Mouse (Mus musculus) adipocyte (in vitro differentiated cells): ENCODE results near the gene U2af2.

Source experiments
- DNase-seq: peaks from one replicate; pipeline ENCODE4 v3.0.0-alpha.2; 2016; ENCODE audit warnings: low spot score

The U2af2 gene

GRCm38 (mm10) chr7:5037467-5037866 lies 24.5 kb upstream of the U2af2 start:
- no peak for DNase-seq

- DNase-seq, result peak; percentile 88
Observed at GRCm38 (mm10) chr7:5038109-5038732, 23.7 kb upstream of the U2af2 start, which contains the start of gene Zfp784. Zfp784 (minus strand) TSS chr7:5038446.

GRCm38 (mm10) chr7:5038940-5039339 lies 23.0 kb upstream of the U2af2 start:
- DNase-seq, result peak; percentile 39

- no peak for DNase-seq
Observed at GRCm38 (mm10) chr7:5044981-5045380, 17.0 kb upstream of the U2af2 start.

- no peak for DNase-seq
Observed at GRCm38 (mm10) chr7:5046112-5046511, 15.8 kb upstream of the U2af2 start.

GRCm38 (mm10) chr7:5047313-5047712 lies 14.6 kb upstream of the U2af2 start:
- peak; percentile 63 for DNase-seq

GRCm38 (mm10) chr7:5051193-5052192 lies 10.4 kb upstream of the U2af2 start, which contains the start of gene Zfp580:
Zfp580 (plus strand) TSS chr7:5051538.
- peak; percentile 69 for DNase-seq

- DNase-seq, result no peak
Observed at GRCm38 (mm10) chr7:5052438-5052837, 9.5 kb upstream of the U2af2 start.

- no peak for DNase-seq
Observed at GRCm38 (mm10) chr7:5052931-5053343, 9.0 kb upstream of the U2af2 start.

GRCm38 (mm10) chr7:5053456-5054179 lies 8.3 kb upstream of the U2af2 start:
- no peak for DNase-seq

GRCm38 (mm10) chr7:5056651-5057263 lies 5.2 kb upstream of the U2af2 start:
- no peak for DNase-seq

- no peak for DNase-seq
Observed at GRCm38 (mm10) chr7:5057381-5057780, 4.6 kb upstream of the U2af2 start.

- no peak for DNase-seq
Observed at GRCm38 (mm10) chr7:5057804-5058203, 4.1 kb upstream of the U2af2 start.

- no peak for DNase-seq
Observed at GRCm38 (mm10) chr7:5058631-5059030, 3.3 kb upstream of the U2af2 start.

- no peak for DNase-seq
Observed at GRCm38 (mm10) chr7:5059421-5059820, 2.5 kb upstream of the U2af2 start.

GRCm38 (mm10) chr7:5060239-5060731 lies 1.7 kb upstream of the U2af2 start:
- peak; percentile 81 for DNase-seq

GRCm38 (mm10) chr7:5060944-5061773 lies 784 bp upstream of the U2af2 start:
- DNase-seq, result peak; percentile 96

- peak; percentile 85 for DNase-seq
Observed at GRCm38 (mm10) chr7:5062360-5063001, 538 bp downstream of the U2af2 start.

- no peak for DNase-seq
Observed at GRCm38 (mm10) chr7:5064886-5065285, 2.9 kb downstream of the U2af2 start.

GRCm38 (mm10) chr7:5073586-5073985 lies 11.6 kb downstream of the U2af2 start:
- DNase-seq, result no peak
